Mouse (Mus musculus): Measurements from ENCODE around the gene Hspb1.

- TF ChIP-seq GATA1 (IDR thresholded peaks at IDR 0.05; ENCODE audit: borderline replicate concordance, low read length) (no peak), FLI1 (IDR thresholded peaks at IDR 0.05; ENCODE audit: low read length) (no peak)
Observed at GRCm38 (mm10) chr5:135903551-135904151, 15.9 kb downstream of the Hspb1 start.

Data from megakaryocyte, embryonic 14.5 days (primary cell).